Mouse (Mus musculus) lung, adult 18-20 months (tissue): ENCODE data around the gene Hoxc5.

Experiments
- DNase-seq, 2 experiments: peaks; one replicate each; pipeline ENCODE4 v3.0.0; 2022; ENCODE audit warnings: mixed read lengths in 2 of 2

Hoxc5 gene

DNA sequence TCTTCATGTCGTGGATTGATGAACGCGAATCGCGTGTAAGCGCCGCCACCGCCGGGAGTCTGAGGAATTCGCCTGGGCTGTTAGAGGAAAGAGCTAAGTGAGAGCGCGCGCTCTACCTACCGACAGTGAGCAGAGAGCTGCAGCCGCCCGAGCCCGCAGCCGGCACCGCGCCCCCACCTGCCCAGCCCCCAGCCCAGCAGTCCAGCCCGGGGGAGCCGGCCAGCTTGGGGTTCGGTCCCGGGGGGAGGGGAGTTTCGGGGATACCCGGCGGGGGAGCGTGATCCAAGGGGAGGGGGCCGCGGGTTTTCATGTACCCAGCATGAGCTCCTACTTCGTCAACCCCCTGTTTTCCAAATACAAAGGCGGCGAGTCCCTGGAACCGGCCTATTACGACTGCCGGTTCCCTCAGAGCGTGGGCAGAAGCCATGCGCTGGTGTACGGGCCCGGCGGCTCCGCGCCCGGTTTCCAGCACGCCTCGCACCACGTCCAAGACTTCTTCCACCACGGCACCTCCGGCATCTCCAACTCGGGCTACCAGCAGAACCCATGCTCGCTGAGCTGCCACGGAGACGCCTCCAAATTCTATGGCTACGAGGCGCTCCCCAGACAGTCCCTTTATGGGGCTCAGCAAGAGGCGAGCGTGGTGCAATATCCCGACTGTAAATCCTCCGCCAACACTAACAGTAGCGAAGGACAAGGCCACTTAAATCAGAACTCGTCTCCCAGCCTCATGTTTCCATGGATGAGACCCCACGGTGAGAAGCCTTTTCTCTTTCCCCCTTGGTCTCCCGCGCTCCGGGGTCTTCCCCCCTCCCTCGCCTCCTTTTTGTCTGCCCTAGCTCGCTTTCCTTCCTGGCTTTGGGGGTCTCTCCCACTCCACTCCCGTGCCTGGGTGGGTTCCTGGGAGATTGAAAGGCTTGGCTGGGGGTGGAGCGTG, 23.5 kb downstream of the Hoxc5 start, which contains the start of gene Hoxc8:
TSS of gene Hoxc8 (plus strand) at position 147 of the 937 bp plus-strand sequence.
- DNase-seq, result no peak

GRCm38 (mm10) chr15:102991782-102992181, 24.5 kb downstream of the Hoxc5 start:
- no peak for DNase-seq

DNA sequence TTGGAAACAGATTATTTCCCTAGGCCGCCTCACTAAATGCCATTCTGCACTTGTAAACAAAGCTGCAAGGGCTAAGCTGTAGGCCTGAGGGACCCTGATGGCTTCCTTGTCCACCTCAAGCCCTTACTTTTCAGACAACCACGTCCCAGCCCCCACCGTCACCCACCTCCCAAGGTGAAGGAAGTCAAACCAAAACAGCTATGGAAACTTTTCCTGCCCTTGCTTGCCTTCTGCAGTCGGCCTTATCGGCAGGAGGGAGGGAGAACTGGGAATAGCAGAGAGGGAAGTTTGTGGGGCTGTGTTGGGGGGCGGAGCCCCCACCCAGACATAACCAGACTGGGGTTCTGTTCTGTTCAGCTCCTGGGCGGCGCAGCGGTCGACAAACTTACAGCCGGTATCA, 25.0 kb downstream of the Hoxc5 start:
- no peak for DNase-seq

GRCm38 (mm10) chr15:102992863-102993262, 25.6 kb downstream of the Hoxc5 start:
- no peak for DNase-seq

GRCm38 (mm10) chr15:102996548-102996947, 29.3 kb downstream of the Hoxc5 start:
- DNase-seq, result no peak

- no peak for DNase-seq
Measured at GRCm38 (mm10) chr15:102997431-102997830, 30.2 kb downstream of the Hoxc5 start.

DNA sequence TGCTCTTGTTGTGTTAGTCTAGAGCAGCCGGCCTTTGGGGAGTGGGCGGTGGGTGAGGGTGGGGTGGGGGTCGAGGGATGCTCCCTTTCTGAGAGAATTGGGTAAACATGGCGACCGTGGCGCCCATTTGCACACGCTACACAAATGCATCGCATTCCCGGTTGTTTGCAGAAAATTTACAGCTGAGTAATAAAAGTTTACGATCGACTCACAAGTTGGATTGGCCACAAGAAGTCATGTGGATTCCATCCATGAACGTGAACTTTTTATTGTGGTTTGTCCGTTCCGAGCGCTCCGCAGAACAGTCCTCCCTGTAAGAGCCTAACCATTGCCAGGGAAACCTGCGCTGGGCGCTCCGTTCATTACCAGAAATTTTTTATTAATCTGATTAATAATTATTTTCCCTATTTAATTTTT, 30.7 kb downstream of the Hoxc5 start, which contains the start of gene Hoxc6:
TSS of gene Hoxc6 (plus strand) at position 319 of the 417 bp plus-strand sequence.
- DNase-seq, result no peak

- DNase-seq, result no peak
Measured at GRCm38 (mm10) chr15:102998608-102999182, 31.5 kb downstream of the Hoxc5 start.

GRCm38 (mm10) chr15:102999183-102999831, 32.1 kb downstream of the Hoxc5 start:
- peak; percentile 64 for DNase-seq

DNA sequence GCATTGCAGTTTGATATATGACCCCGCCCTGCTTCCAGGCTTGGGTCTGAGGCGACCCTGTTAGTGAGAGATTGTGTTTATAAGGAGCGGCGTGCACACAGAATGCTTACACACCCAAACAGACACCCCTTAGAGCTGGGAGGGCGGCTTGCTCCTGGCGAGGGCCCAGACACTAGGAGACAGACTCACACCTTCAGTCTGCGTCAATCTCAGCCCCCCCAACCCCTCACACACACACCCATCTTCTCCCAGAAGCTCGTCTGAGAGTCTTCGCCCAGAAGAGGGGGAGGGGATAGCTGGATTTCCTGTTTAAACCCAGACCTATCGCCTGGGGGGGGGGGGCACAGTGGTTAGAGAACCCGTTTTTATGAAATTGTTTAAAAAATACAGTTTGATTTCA, 32.7 kb downstream of the Hoxc5 start:
- DNase-seq, result no peak

- no peak for DNase-seq
Measured at GRCm38 (mm10) chr15:103000501-103000901, 33.3 kb downstream of the Hoxc5 start.

GRCm38 (mm10) chr15:103001370-103001769, 34.1 kb downstream of the Hoxc5 start:
- DNase-seq, result no peak

- DNase-seq, result no peak
Measured at GRCm38 (mm10) chr15:103002156-103002555, 34.9 kb downstream of the Hoxc5 start.

DNA sequence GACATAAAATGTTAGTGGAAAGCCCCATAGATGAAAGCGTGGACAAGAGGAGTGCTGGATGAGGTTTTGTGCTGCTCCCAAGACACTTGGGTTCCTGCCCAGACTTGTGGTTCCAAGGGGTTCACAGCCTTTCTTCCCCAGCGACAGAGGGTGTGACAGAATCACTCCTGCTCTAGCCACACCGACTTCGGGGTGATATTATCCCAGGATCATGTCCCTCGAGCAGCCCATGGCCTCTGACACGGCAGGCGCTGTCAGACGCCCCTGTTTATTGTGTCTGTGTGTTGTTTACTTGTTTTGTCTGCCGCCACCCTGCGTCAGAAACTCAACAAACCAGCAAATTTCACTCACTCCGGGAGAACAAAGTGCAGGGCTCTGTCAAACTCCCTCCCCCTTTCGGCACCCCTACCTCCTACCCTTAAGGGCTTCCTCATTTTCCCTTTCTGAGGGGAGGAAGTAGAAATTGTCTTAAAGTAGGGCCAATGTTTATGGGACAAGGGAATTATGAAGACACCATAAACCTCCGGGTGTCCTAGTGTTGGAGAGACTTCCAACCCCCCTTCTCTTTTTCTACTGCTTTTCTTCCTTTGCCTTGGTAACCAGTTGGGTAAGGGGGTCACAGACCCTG, 35.7 kb downstream of the Hoxc5 start:
- DNase-seq, result no peak

GRCm38 (mm10) chr15:103005308-103005707, 38.1 kb downstream of the Hoxc5 start:
- no peak for DNase-seq

DNA sequence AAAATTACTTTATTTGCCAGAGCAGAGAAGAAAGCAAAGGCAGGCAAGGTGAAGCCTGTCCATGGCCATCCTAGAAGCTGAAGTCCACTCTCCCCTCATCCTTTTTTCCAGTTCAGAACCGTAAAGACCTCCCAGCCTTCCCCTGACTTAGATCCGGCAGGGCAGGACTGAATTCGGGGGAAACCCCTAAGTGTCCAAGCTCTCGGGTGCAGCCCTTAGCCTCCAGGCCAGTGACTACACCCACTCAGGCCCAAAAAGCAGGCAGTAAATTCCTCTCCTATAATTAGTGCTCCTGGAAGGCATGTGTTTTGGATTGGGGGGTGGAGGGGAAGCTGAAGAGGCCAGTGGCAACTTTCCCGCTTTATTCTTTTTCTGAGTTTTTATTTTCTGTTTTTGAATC, 38.6 kb downstream of the Hoxc5 start:
- no peak for DNase-seq

- DNase-seq, result no peak
Measured at GRCm38 (mm10) chr15:103006326-103006725, 39.1 kb downstream of the Hoxc5 start.

- DNase-seq, result no peak
Measured at GRCm38 (mm10) chr15:103009265-103010111, 42.2 kb downstream of the Hoxc5 start.

- no peak for DNase-seq
Measured at GRCm38 (mm10) chr15:103010112-103010846, 43.0 kb downstream of the Hoxc5 start.

GRCm38 (mm10) chr15:103010847-103011555, 43.8 kb downstream of the Hoxc5 start:
- DNase-seq, result no peak
